Mouse (Mus musculus) forebrain, embryonic 14.5 days (tissue): ENCODE measurements around the gene Kcnip3. TPM values are rescaled to one million over a fixed set of nuclear protein-coding genes. Genes with fewer than 3 reads are reported as not detected.

Experiments
- ATAC-seq: fragments of 200-750 bp; cut with Nextera tagmentation; 2 replicates; pipeline ENCODE4 v1.8.0; 2017; ENCODE audit warnings: mild to moderate bottlenecking, moderate library complexity
- DNase-seq: peaks from one replicate; pipeline ENCODE4 v3.0.0-alpha.2; 2015; ENCODE audit warnings: low spot score
- H3K27ac ChIP-seq: fragments of 300-500 bp; sonication (generic); 2 replicates; pipeline ENCODE4 v1.5.1; 2014; ENCODE audit warnings: low read depth, mild to moderate bottlenecking, control low read depth, low read length, moderate library complexity
- H3K27me3 ChIP-seq: fragments of 300-500 bp; sonication (generic); replicated peaks from 2 replicates; pipeline ENCODE4 v1.6.1; 2014; ENCODE audit warnings: low read length, control low read depth, mixed read lengths; ENCODE audit not compliant: control insufficient read depth, insufficient read depth
- H3K36me3 ChIP-seq: fragments of 300-500 bp; sonication (generic); 2 replicates; pipeline ENCODE4 v1.6.1; 2014; ENCODE audit warnings: low read length, control low read depth; ENCODE audit not compliant: control insufficient read depth, insufficient read depth
- H3K4me1 ChIP-seq: fragments of 300-500 bp; sonication (generic); 2 replicates; pipeline ENCODE4 v1.6.1; 2014; ENCODE audit warnings: antibody characterized with exemption, low read length, control low read depth; ENCODE audit not compliant: control insufficient read depth, insufficient read depth
- H3K4me2 ChIP-seq: fragments of 300-500 bp; sonication (generic); 2 replicates; pipeline ENCODE4 v1.6.1; 2014; ENCODE audit warnings: mild to moderate bottlenecking, control low read depth, low read length
- H3K4me3 ChIP-seq: fragments of 300-500 bp; sonication (generic); 2 replicates; pipeline ENCODE4 v1.5.1; 2014; ENCODE audit warnings: low read depth, low read length, control low read depth
- H3K9ac ChIP-seq: fragments of 300-500 bp; sonication (generic); 2 replicates; pipeline ENCODE4 v1.6.1; 2014; ENCODE audit warnings: mild to moderate bottlenecking, low read length, control low read depth, moderate library complexity
- H3K9me3 ChIP-seq: fragments of 300-500 bp; sonication (generic); replicated peaks from 2 replicates; pipeline ENCODE4 v1.6.1; 2016; ENCODE audit warnings: low read length, control low read depth, mixed read lengths; ENCODE audit not compliant: control insufficient read depth
- WGBS: fragments of 180-500 bp; shearing (Covaris S2); extraction: QIAGEN DNeasy Blood & Tissue Kit; methylation state at CpG from one replicate; pipeline ENCODE4 v1.1.7; 2014; 5-methylcytosine and 5-hydroxymethylcytosine counted together
- polyA plus RNA-seq: library from polyadenylated mRNA; unstranded; fragments of >200 nt; fragmentation: Nextera tagmentation; extraction: Ambion mirVana; gene quantifications from 2 replicates; pipeline ENCODE4 v1.2.1, GENCODE M21; 2014

Kcnip3 gene
- polyA plus RNA-seq, 1 experiment from 2014 or later: 15.1 TPM

DNA sequence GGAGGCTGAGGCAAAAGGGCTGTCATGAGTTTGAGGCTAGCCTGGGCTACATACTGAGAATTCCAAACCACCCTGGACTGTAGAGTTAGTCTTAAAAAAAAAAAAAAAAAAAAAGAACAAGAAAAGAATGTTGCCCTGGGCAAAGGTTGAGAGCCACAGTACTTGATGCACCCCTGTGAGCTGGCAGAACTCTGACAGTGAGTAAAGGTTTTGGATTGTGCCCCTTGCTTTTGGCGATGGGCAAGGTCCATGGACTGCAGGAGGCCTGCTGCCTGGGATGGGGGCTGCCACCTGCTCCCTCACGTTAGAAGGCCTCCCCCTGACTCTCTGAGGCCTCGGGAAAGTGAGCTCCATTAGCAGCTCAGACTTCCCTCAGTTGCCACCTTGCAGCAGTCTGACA, 105.2 kb downstream of the Kcnip3 start:
- Histone ChIP-seq H3K9me3 (no peaks in the 10 kb centered on the region), H3K27me3 (no peaks in the 10 kb centered on the region), H3K4me1 (no peaks in the 10 kb centered on the region), H3K4me3 (no peak overlapping the region), H3K27ac (no peak overlapping the region), H3K36me3 (no peaks in the 10 kb centered on the region), H3K9ac (no peak overlapping the region), H3K4me2 (no peak overlapping the region)
- ATAC-seq (no peak), DNase-seq (no peak)
- WGBS: 63% methylated on average over 3 of the region's 3 CpGs

DNA sequence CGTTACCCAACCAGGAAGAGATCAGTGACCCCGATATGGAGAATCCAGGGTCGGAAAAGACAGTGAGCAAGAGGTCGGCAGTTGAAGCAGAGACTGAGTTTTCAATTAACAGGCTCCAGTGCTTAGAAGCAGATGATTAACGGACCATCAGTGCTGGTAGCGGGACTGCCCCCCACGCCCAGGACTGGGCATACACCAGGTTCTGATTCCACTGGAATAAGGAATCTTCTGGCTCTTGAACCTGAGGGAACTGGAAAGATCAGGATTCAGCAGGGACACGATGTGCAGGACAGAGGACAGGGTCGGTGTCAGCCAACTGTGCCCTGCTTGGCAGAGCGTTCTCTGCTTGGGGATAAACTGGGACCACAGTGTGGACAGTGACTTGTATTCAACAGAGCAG, 106.1 kb downstream of the Kcnip3 start:
- Histone ChIP-seq H3K27ac (no peak overlapping the region), H3K27me3 (no peaks in the 10 kb centered on the region), H3K36me3 (no peaks in the 10 kb centered on the region), H3K4me1 (no peaks in the 10 kb centered on the region), H3K4me2 (no peak overlapping the region), H3K9ac (no peak overlapping the region), H3K9me3 (no peaks in the 10 kb centered on the region), H3K4me3 (no peak overlapping the region)
- WGBS: 77% methylated on average over 10 of the region's 10 CpGs
- ATAC-seq (no peak), DNase-seq (no peak)

DNA sequence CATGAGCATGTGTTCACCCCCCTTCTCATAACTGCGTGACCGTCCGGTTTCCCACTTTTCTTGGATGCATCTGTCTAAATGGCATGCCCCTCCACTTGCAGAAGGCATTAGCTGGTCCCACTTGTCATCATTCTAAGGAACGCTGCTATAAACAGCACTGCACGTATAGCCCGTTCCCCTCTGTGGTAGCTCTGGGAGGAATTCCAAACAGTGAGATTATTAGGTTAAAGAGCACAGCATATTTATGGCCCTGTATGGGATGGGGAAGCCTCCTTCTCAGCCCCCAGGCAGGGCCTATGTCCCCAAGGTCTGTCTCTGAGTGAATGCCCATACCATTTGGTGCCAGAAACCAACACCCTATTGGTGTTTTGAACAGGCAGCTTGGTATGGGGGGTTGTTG, 110.8 kb downstream of the Kcnip3 start:
- no peak overlapping the region for H3K27ac ChIP-seq
- no peak overlapping the region for H3K4me2 ChIP-seq
- WGBS: 87% methylated on average over 6 of the region's 6 CpGs
- no peaks in the 10 kb centered on the region for H3K36me3 ChIP-seq
- no peaks in the 10 kb centered on the region for H3K4me1 ChIP-seq
- ATAC-seq: no peak
- H3K27me3 ChIP-seq: no peaks in the 10 kb centered on the region
- no peak for DNase-seq
- H3K4me3 ChIP-seq: no peak overlapping the region
- H3K9ac ChIP-seq: no peak overlapping the region
- no peaks in the 10 kb centered on the region for H3K9me3 ChIP-seq

Other genes with a start within 250 kb of the Kcnip3 start
- gene Dusp2, start 185.9 kb downstream of the Kcnip3 start, polyA plus RNA-seq: 5.6 and 7.4 TPM in 2 replicates
- gene Astl, start 183.5 kb downstream of the Kcnip3 start, polyA plus RNA-seq: not detected in 2 replicates
- gene Adra2b, start 158.9 kb downstream of the Kcnip3 start, polyA plus RNA-seq: 0.36 and 0.43 TPM in 2 replicates
- 0.21 TPM in 1 of 2 replicates, not detected in the other for gene Gpat2, start 96.9 kb downstream of the Kcnip3 start, polyA plus RNA-seq
- 32.1 and 32.8 TPM in 2 replicates for gene Fahd2a, start 77.5 kb downstream of the Kcnip3 start, polyA plus RNA-seq
- gene Prom2, start 19.4 kb upstream of the Kcnip3 start, polyA plus RNA-seq: 0.04 TPM in 1 of 2 replicates, not detected in the other
- 9.1 and 9.4 TPM in 2 replicates for gene Zfp661, start 65.0 kb upstream of the Kcnip3 start, polyA plus RNA-seq
- 156 and 172 TPM in 2 replicates for gene Mrps5, start 65.1 kb upstream of the Kcnip3 start, polyA plus RNA-seq
- 0.80 and 1.1 TPM in 2 replicates for gene Mal, start 134.6 kb upstream of the Kcnip3 start, polyA plus RNA-seq
- gene Mall, start 207.8 kb upstream of the Kcnip3 start, polyA plus RNA-seq: 0.71 and 1.0 TPM in 2 replicates